Mouse (Mus musculus): ENCODE measurements at regions not wholly inside any gene's neighbourhood (a gene's known extent, or its start where the extent isn't known, plus 50 kb on each side); places are given as distances from the start of the nearest gene placed in this dataset.

DNA sequence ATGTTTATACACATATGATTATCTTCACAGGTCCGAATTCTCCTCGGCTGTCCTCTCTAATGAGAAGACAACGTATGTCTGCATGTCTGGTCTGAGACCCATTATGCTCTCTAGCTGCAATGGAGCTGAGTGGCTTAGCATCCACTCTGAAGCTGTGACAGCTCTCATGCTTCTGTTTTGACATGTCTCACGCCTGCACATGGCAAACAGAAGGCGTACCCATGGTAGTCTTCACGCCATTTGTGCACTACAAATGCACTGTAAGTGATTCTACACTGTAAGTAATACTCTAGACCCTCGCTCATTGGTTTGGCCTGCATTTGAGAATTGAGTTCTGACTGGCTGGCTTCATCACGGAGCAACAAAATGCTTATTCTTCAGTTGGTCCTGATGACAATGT lies 75.9 kb upstream of the Frmd4b start:
- H3K9me3 ChIP-seq (replicated peaks; ENCODE audit: low read length) = no peaks in the 10 kb centered on the region
- no peak overlapping the region for H3K4me2 ChIP-seq (ENCODE audit: insufficient read depth, low read depth, poor library complexity, severe bottlenecking)
- dilution Hi-C loops (cut with MboI; ENCODE audit: extremely low pct_ligation_motif_present, extremely low pct_unique_long_range_greater_than_20kb, low sequenced_read_pairs) (no loop called here), in situ Hi-C loops (cut with MboI; ENCODE audit: low pct_ligation_motif_present, low pct_unique_long_range_greater_than_20kb, low sequenced_read_pairs) (no loop called here)
- H3K4me1 ChIP-seq (ENCODE audit: control insufficient read depth in 1 of 2, insufficient read depth in 2 of 2) = no peaks in the 10 kb centered on the region
- DNase-seq (ENCODE audit: extremely low read depth) = no peak
- no peaks in the 10 kb centered on the region for H3K36me3 ChIP-seq (replicated peaks in 1 of 2; ENCODE audit: control insufficient read depth in 1 of 2, insufficient read depth in 1 of 2, low read length in 1 of 2)
- no peak overlapping the region for H3K4me3 ChIP-seq (replicated peaks in 1 of 3; ENCODE audit: low read depth in 2 of 3, low read length in 2 of 3, poor library complexity in 1 of 3)
- TF ChIP-seq RCOR1 (conservative IDR thresholded peaks at IDR 0.05; ENCODE audit: low read depth, low read length) (no peak), RAD21 (IDR thresholded peaks at IDR 0.05; ENCODE audit: low read depth, low read length) (no peak), MAX (IDR thresholded peaks at IDR 0.05; ENCODE audit: low read length) (no peak), UBTF (IDR thresholded peaks at IDR 0.05; ENCODE audit: low read depth, low read length) (no peak), MYC (IDR thresholded peaks at IDR 0.05; ENCODE audit: low read depth, low read length) (no peak), HCFC1 (IDR thresholded peaks at IDR 0.05; ENCODE audit: low read depth, low read length) (no peak), CTCF (conservative IDR thresholded peaks at IDR 0.05 in 1 of 2, IDR thresholded peaks at IDR 0.05 in 1 of 2; ENCODE audit: low read depth in 2 of 2, low read length in 2 of 2) (no peak), ZNF384 (IDR thresholded peaks at IDR 0.05; ENCODE audit: low read depth, low read length) (no peak), EP300 (IDR thresholded peaks at IDR 0.05; ENCODE audit: low read length) (no peak), ELF1 (IDR thresholded peaks at IDR 0.05; ENCODE audit: low read depth, low read length) (no peak), MXI1 (IDR thresholded peaks at IDR 0.05; ENCODE audit: low read depth, low read length) (no peak), E2F4 (IDR thresholded peaks at IDR 0.05; ENCODE audit: insufficient replicate concordance, low read depth, low read length) (no peak), MEF2A (IDR thresholded peaks at IDR 0.05; ENCODE audit: borderline replicate concordance, low read depth, low read length) (no peak), NRF1 (IDR thresholded peaks at IDR 0.05; ENCODE audit: low read depth, low read length) (no peak), MAZ (IDR thresholded peaks at IDR 0.05; ENCODE audit: low read depth, low read length) (no peak), IRF4 (IDR thresholded peaks at IDR 0.05; ENCODE audit: low read depth, low read length) (no peak)
- H3K27me3 ChIP-seq (replicated peaks) = no peaks in the 10 kb centered on the region
- H3K9ac ChIP-seq (ENCODE audit: insufficient read depth, low read depth) = no peak overlapping the region
- no peak overlapping the region for H3K27ac ChIP-seq (ENCODE audit: insufficient read depth, low read depth)
- H3K79me2 ChIP-seq (replicated peaks; ENCODE audit: control insufficient read depth, extremely low read depth, insufficient read depth, poor library complexity, severe bottlenecking) = no peaks in the 10 kb centered on the region

DNA sequence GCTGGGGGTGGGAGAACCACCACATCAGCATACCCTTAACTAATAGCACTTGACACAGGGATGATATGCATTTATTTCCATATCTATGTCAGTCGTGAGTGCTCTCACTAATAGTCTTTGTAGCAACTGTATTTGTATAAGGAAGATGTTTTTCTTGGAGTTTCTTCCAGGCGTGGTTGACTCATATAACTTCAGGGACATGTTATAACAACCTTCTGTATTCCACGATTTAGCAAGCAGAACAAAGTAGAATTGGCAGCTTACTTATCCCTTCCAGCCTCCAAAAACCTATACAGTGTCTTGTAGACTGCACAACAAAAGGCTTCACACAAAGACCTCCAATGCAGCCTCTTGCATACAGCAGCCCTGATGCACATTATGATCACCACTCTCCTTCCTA lies 73.8 kb upstream of the Frmd4b start:
- H3K9me3 ChIP-seq (replicated peaks; ENCODE audit: low read length) = no peaks in the 10 kb centered on the region
- no peak overlapping the region for H3K4me2 ChIP-seq (ENCODE audit: insufficient read depth, low read depth, poor library complexity, severe bottlenecking)
- no peak overlapping the region for H3K9ac ChIP-seq (ENCODE audit: insufficient read depth, low read depth)
- TF ChIP-seq NELFE (IDR thresholded peaks at IDR 0.05; ENCODE audit: low read depth, low read length) (no peak), RAD21 (IDR thresholded peaks at IDR 0.05; ENCODE audit: low read depth, low read length) (no peak), BHLHE40 (IDR thresholded peaks at IDR 0.05; ENCODE audit: low read depth, low read length) (no peak)
- no peak overlapping the region for H3K27ac ChIP-seq (ENCODE audit: insufficient read depth, low read depth)
- DNase-seq (ENCODE audit: extremely low read depth) = no peak
- H3K27me3 ChIP-seq (replicated peaks) = no peaks in the 10 kb centered on the region
- no peaks in the 10 kb centered on the region for H3K79me2 ChIP-seq (replicated peaks; ENCODE audit: control insufficient read depth, extremely low read depth, insufficient read depth, poor library complexity, severe bottlenecking)
- dilution Hi-C loops (cut with MboI; ENCODE audit: extremely low pct_ligation_motif_present, extremely low pct_unique_long_range_greater_than_20kb, low sequenced_read_pairs) = no loop called here
- H3K4me1 ChIP-seq (ENCODE audit: control insufficient read depth in 1 of 2, insufficient read depth in 2 of 2) = no peaks in the 10 kb centered on the region
- H3K4me3 ChIP-seq (replicated peaks in 1 of 3; ENCODE audit: low read depth in 2 of 3, low read length in 2 of 3, poor library complexity in 1 of 3) = no peak overlapping the region
- in situ Hi-C loops (cut with MboI; ENCODE audit: low pct_ligation_motif_present, low pct_unique_long_range_greater_than_20kb, low sequenced_read_pairs) = no loop called here
- no peaks in the 10 kb centered on the region for H3K36me3 ChIP-seq (replicated peaks in 1 of 2; ENCODE audit: control insufficient read depth in 1 of 2, insufficient read depth in 1 of 2, low read length in 1 of 2)
